Mouse (Mus musculus) liver, embryonic 14.5 days (tissue): Measurements from ENCODE around the gene Il10. TPM values are rescaled to one million over a fixed set of nuclear protein-coding genes. Genes with fewer than 3 reads are reported as not detected.
A peak's percentile ranks its signal among the peaks of the same experiment; 100 is the strongest.

ENCODE experiments used
- ATAC-seq: fragments of 200-750 bp; cut with Nextera tagmentation; 2 replicates; pipeline ENCODE4 v1.8.0; 2017; ENCODE audit warnings: moderate number of reproducible peaks, mild to moderate bottlenecking, moderate library complexity; ENCODE audit not compliant: insufficient read depth
- DNase-seq, 3 experiments: peaks; one replicate each; pipeline ENCODE4 v3.0.0-alpha.2; 2012 to 2013; ENCODE audit warnings: low read depth in 3 of 3, low spot score in 3 of 3
- H3K27ac ChIP-seq: fragments of 300-500 bp; sonication (generic); 2 replicates; pipeline ENCODE4 v1.5.1; 2014; ENCODE audit warnings: moderate library complexity, mild to moderate bottlenecking, control low read depth, inconsistent platforms
- H3K27me3 ChIP-seq: fragments of 300-500 bp; sonication (generic); 2 replicates; pipeline ENCODE4 v1.6.1; 2014; ENCODE audit warnings: mild to moderate bottlenecking, low read length, moderate library complexity; ENCODE audit not compliant: control insufficient read depth, insufficient read depth
- H3K36me3 ChIP-seq: fragments of 300-500 bp; sonication (generic); replicated peaks from 2 replicates; pipeline ENCODE4 v1.6.1; 2014; ENCODE audit warnings: low read depth; ENCODE audit not compliant: control insufficient read depth, insufficient read depth
- H3K4me1 ChIP-seq, 2 experiments: fragments of 200-500 bp in 1 of 2; fragments of 300-500 bp in 1 of 2; sonication (generic) in 1 of 2; replicated peaks; 2 replicates each; pipeline ENCODE4 v1.6.1; 2012 to 2014; ENCODE audit warnings: antibody characterized with exemption in 1 of 2, inconsistent platforms in 1 of 2, low read length in 1 of 2; ENCODE audit not compliant: control insufficient read depth in 2 of 2, insufficient read depth in 2 of 2
- H3K4me2 ChIP-seq: fragments of 300-500 bp; sonication (generic); 2 replicates; pipeline ENCODE4 v1.6.1; 2014; ENCODE audit warnings: low read depth, mild to moderate bottlenecking, control low read depth, moderate library complexity
- H3K4me3 ChIP-seq, 2 experiments: fragments of 200-500 bp in 1 of 2; fragments of 300-500 bp in 1 of 2; sonication (generic) in 1 of 2; 2 replicates each; pipeline ENCODE4 v1.5.1; 2012 to 2014; ENCODE audit warnings: low read depth in 2 of 2, low read length in 2 of 2, mild to moderate bottlenecking in 2 of 2, control low read depth in 1 of 2, inconsistent platforms in 1 of 2, moderate library complexity in 1 of 2; ENCODE audit not compliant: insufficient read depth in 1 of 2
- H3K9ac ChIP-seq: fragments of 300-500 bp; sonication (generic); replicated peaks from 2 replicates; pipeline ENCODE4 v1.6.1; 2014; ENCODE audit warnings: mild to moderate bottlenecking, control low read depth, moderate library complexity
- H3K9me3 ChIP-seq: fragments of 300-500 bp; sonication (generic); 2 replicates; pipeline ENCODE4 v1.6.1; 2016; ENCODE audit warnings: low read length, mixed read lengths; ENCODE audit not compliant: control insufficient read depth
- CTCF ChIP-seq: IDR thresholded peaks from 2 replicates; pipeline ENCODE4 v1.5.1; 2016; ENCODE audit warnings: antibody characterized with exemption, low read depth, control low read depth
- EP300 ChIP-seq: IDR thresholded peaks from 2 replicates; pipeline ENCODE4 v1.6.1; 2016; ENCODE audit warnings: antibody characterized with exemption, low read depth
- WGBS: fragments of 180-500 bp; shearing (Covaris S2); extraction: QIAGEN DNeasy Blood & Tissue Kit; methylation state at CpG from one replicate; pipeline ENCODE4 v1.1.7; 2014; ENCODE audit not compliant: insufficient replicate concordance; 5-methylcytosine and 5-hydroxymethylcytosine counted together
- polyA plus RNA-seq, 2 experiments: library from polyadenylated mRNA; depleted of rRNA in 1 of 2; stranded (reverse) in 1 of 2; unstranded in 1 of 2; fragments of >200 nt; fragmentation: Nextera tagmentation in 1 of 2; extraction: Ambion mirVana in 1 of 2; gene quantifications; 2 replicates each; pipeline versions ENCODE4 v1.2.1 to v1.2.3; 2012 to 2014

The Il10 gene
- polyA plus RNA-seq, 2 experiments, result 0.03 TPM; not detected in 1

DNA sequence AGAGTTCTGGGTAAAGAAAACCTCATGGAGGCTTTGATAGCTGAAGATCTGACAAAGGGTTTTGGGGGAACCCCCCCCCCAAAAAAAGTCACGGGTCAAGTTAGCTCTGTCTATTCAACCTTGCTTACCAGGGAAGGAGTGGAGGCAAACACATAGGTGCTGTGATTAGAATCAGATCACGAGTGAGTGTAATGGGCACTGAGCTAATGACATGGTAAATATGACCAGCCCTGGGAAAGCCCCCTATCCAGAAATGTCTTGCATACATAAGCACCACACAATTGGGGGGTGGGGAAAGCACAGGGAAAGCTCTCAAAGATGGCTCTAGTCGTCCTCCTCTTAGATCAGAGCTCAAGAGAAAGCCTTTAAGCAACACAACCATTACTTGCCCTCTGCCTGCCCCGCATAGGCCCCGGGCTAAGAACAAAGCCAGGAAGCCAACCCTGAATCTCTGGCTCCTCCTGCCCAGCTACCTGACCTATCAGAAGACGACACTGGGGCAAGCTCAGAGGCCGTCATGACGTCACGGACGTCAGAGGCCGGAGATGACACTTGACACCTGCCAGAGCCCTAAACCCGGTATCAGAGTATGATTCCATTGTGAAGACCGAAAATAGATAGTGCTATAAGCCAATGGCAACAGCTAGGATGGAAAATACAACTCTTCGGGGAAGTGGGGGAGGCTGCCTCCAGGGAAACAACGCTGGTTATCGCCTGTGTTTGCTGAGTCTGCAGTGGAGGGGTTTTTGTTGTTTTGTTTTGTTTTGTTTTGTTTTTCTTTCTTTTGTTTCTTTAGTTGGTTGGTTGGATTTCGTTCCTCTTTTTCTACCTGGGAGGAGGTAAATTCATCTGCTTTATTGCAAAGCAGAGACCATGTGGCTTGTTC lies 16.4 kb upstream of the Il10 start:
- H3K4me1 ChIP-seq, result no peaks in the 10 kb centered on the region
- no peaks in the 10 kb centered on the region for H3K36me3 ChIP-seq
- no peak for DNase-seq
- no peak overlapping the region for H3K4me2 ChIP-seq
- peak; percentile 35; the same call in 1 of the 2 replicates for ATAC-seq
- H3K9ac ChIP-seq, result no peak overlapping the region
- no peak for TF ChIP-seq CTCF
- no peak for TF ChIP-seq EP300
- no peak overlapping the region for H3K4me3 ChIP-seq
- H3K27me3 ChIP-seq, result no peaks in the 10 kb centered on the region
- H3K27ac ChIP-seq, result no peak overlapping the region
- H3K9me3 ChIP-seq, result no peaks in the 10 kb centered on the region
- 44% methylated on average over 17 of the region's 17 CpGs for WGBS

- ATAC-seq (no peak), DNase-seq (no peak)
- Histone ChIP-seq H3K4me2 (no peak overlapping the region), H3K27ac (no peak overlapping the region), H3K4me3 (no peak overlapping the region), H3K4me1 (peaks cover 0 to 12% of the 10 kb centered on the region in 2 experiments; a peak in 2 of 4 replicates), H3K27me3 (no peaks in the 10 kb centered on the region), H3K9ac (no peak overlapping the region), H3K36me3 (no peaks in the 10 kb centered on the region), H3K9me3 (no peaks in the 10 kb centered on the region)
- 48% methylated on average over 1 of the region's 1 CpGs for WGBS
- no peak for TF ChIP-seq CTCF
- TF ChIP-seq EP300, result no peak
Observed at GRCm38 (mm10) chr1:131006069-131006468, 13.6 kb upstream of the Il10 start.

DNA sequence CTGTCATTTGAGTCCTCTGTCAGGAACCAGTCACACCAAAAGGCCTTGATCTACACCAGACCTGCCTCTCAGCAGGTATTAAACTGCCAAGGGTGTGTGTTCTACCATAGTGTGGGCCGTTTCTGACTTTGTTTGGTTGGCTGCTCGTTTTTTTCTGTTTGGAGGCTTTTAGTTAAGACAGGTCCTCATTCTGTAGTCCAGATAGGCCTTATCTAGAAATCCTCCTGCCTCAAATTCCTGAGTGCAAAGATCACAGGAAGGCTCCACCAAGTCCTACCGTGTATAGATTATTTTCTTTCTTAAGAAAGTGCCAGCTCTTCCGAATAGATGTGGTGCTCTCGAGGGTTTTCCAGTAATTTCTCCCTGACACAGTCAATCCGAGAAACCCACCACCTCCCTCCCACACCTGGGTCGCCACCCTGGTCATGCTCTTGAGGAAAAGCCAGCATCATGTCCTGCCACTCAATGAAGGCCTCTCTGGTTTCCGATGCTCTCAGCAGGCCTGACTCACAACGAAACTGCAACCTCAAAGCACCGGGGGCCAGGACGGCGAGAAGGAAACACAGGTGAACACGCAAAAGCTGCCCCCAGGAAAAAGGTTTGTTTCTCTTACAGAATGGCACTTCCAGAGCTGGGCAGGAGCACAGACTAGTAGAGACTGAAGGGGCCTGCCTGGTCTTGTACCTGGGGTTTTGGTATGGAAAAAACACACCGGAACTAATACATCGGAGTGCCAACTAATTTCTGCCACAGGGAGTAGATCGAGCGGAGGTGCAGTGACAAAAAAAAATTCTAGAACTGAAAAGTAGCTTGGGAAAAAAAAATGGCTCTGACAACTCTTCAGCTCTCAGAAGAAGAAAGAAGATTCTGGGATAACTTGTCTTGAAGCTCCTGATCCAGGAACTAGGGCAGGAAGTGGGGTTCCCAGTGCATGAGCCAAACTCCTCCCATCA lies 9.2 kb upstream of the Il10 start:
- Histone ChIP-seq H3K9me3 (no peaks in the 10 kb centered on the region), H3K9ac (no peak overlapping the region), H3K36me3 (no peaks in the 10 kb centered on the region), H3K4me1 (peaks cover 0 to 12% of the 10 kb centered on the region in 2 experiments; a peak in 2 of 4 replicates), H3K27me3 (no peaks in the 10 kb centered on the region), H3K27ac (no peak overlapping the region), H3K4me2 (no peak overlapping the region), H3K4me3 (no peak overlapping the region)
- no peak for TF ChIP-seq EP300
- DNase-seq, result no peak
- 45% methylated on average over 17 of the region's 17 CpGs for WGBS
- ATAC-seq, result peak; percentile 31; the same call in 1 of the 2 replicates

DNA sequence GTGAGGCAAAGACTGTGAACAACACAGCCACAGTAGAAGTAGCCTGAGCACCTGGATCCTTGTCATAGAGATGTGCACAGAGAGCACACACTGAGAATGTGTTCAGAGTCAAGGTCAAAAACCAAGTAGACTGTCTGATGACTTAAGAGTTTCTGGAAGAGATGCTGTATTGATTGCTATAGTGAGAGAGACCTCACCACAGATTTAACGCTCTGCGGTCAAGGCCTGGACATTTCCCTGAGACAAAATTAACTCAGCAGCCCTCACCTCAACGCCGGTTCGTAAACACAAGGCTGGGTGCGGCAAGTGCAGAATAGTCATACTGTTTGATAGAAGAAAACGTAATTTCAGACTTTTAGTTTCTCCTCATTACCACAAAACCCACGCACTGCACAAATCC lies 7.2 kb upstream of the Il10 start:
- Histone ChIP-seq H3K4me2 (no peak overlapping the region), H3K36me3 (no peaks in the 10 kb centered on the region), H3K9me3 (no peaks in the 10 kb centered on the region), H3K4me1 (peaks cover 0 to 12% of the 10 kb centered on the region in 2 experiments; a peak in 2 of 4 replicates), H3K9ac (no peak overlapping the region), H3K27ac (no peak overlapping the region), H3K4me3 (no peak overlapping the region), H3K27me3 (no peaks in the 10 kb centered on the region)
- WGBS, result 76% methylated on average over 8 of the region's 8 CpGs
- no peak for TF ChIP-seq CTCF
- ATAC-seq (no peak), DNase-seq (no peak)

GRCm38 (mm10) chr1:131013926-131014325 lies 5.7 kb upstream of the Il10 start:
- ATAC-seq, result no peak
- no peak overlapping the region for H3K9ac ChIP-seq
- no peak for TF ChIP-seq EP300

More at GRCm38 (mm10) chr1:131013926-131014325, 5.7 kb upstream of the Il10 start:
- no peak for DNase-seq
- H3K4me2 ChIP-seq, result no peak overlapping the region
- no peak overlapping the region for H3K27ac ChIP-seq
- H3K9me3 ChIP-seq, result no peaks in the 10 kb centered on the region
- 69% methylated on average over 5 of the region's 5 CpGs for WGBS
- H3K36me3 ChIP-seq, result no peaks in the 10 kb centered on the region
- H3K4me1 ChIP-seq, result peaks cover 0 to 12% of the 10 kb centered on the region in 2 experiments; a peak in 2 of 4 replicates
- no peak overlapping the region for H3K4me3 ChIP-seq
- no peaks in the 10 kb centered on the region for H3K27me3 ChIP-seq
